Mouse (Mus musculus) stomach, adult 2 months (tissue): ENCODE results near the gene Gnb1l. TPM values are rescaled to one million over a fixed set of nuclear protein-coding genes. Genes with fewer than 3 reads are reported as not detected.

Experiments
- polyA plus RNA-seq: library from polyadenylated mRNA; depleted of rRNA; stranded (reverse); fragments of >200 nt; gene quantifications from 2 replicates; pipeline ENCODE4 v1.2.3, GENCODE M21; 2012; rRNA removed

Gene Gnb1l
- polyA plus RNA-seq = 6.6 and 10.6 TPM in 2 replicates

DNA sequence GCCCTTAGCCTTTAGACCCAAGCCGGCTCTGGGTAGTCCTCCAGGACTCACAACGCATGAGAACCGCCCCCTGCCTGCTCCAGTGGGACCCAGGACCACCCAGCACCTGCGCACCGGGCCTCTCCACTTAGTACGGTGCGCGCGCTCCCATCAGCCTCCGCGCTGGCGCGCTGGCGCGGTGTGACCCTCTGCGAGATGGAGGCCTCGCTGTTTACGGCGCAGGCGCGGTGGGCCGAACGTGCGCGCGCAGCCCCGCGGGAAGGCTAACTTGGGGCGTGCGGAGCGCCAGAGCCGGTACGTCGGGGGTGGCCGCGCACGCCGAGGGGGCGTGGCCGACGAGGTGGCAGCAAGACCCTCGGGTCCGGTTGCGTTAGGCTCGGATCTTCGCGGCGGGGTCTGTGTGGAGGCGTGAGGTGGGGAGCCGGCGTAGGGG lies at the start of gene Gnb1l, which contains the start of gene Rtl10:
Gnb1l (plus strand) TSS at position 156 of the 433 bp plus-strand sequence.
Rtl10 (plus strand) TSS at position 344 of the 433 bp plus-strand sequence.

DNA sequence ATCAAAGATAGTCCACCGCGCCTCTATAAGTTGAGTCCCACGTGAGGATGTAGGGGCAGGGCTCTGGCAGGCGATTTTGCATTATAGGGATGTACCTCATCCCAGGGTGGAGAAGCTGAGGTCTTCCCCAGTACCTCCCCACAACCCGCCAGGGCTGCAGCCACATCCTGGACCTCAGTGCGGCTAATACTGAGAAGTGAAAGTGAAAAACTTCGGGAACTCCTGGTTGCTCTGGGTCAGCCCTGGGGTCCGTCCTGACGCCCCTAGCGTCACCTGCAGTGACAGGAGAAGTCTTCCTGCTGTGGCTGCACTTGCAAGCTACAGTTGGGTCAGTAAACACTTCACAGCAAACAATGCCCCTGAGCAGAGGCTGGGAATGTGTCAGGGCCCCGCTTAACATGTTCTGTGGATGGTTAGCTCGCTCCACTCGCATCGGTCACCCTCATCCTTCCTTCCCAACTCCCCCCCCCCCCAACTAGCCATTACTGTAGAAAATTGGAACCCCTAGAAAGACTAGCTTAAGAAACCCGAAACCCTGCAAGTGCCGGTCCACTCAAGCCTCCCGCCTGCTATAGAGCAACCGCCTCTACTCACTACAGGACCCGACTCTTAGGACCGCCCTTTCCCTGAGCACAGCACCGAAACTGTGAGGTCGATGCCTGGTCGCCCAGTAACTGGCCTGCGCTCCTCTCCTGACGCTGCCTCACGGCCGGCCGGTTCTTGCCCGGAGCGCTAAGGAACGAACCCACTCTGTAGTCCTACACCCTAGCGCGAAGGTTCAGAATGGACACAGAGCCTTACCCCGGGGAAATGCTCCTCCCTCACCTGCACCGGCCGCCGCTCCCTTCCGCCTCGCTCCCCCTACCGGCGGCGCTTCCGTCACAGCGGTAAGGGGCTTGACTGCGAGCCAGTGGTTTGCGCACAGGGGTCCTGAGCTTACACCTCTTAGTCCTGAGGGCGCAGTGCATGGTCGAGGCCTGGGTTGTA lies 91.6 kb downstream of the Gnb1l start, which contains the start of gene Tbx1:
Tbx1 (minus strand) TSS at position 868 of the 987 bp plus-strand sequence.

Other genes with a start within 250 kb of the Gnb1l start
- 33.3 and 35.3 TPM in 2 replicates for gene Ranbp1, start 250.0 kb upstream of the Gnb1l start, polyA plus RNA-seq
- not detected in 2 replicates for gene Gm49776, start 240.4 kb upstream of the Gnb1l start, polyA plus RNA-seq
- gene Dgcr8, start 209.5 kb upstream of the Gnb1l start, polyA plus RNA-seq = 2.6 and 4.9 TPM in 2 replicates
- 14.6 and 14.9 TPM in 2 replicates for gene Tango2, start 150.6 kb upstream of the Gnb1l start, polyA plus RNA-seq
- gene Arvcf, start 150.5 kb upstream of the Gnb1l start, polyA plus RNA-seq = 6.5 and 9.3 TPM in 2 replicates
- gene Txnrd2, start 72.3 kb upstream of the Gnb1l start, polyA plus RNA-seq = 9.4 and 9.9 TPM in 2 replicates
- gene Comt, start 71.9 kb upstream of the Gnb1l start, polyA plus RNA-seq = 74.6 and 90.5 TPM in 2 replicates
- gene Rtl10, start 188 bp downstream of the Gnb1l start, polyA plus RNA-seq = 2.4 and 3.0 TPM in 2 replicates
- 7.9 and 11.3 TPM in 2 replicates for gene Tbx1, start 92.0 kb downstream of the Gnb1l start, polyA plus RNA-seq
- gene Gp1bb, start 123.7 kb downstream of the Gnb1l start, polyA plus RNA-seq = 16.1 and 43.2 TPM in 2 replicates
- 9.0 and 10.3 TPM in 2 replicates for gene Gm49601, start 127.7 kb downstream of the Gnb1l start, polyA plus RNA-seq
- 16.4 and 21.1 TPM in 2 replicates for gene Sept5, start 131.2 kb downstream of the Gnb1l start, polyA plus RNA-seq